Mouse (Mus musculus) adrenal gland, adult 8-10 months (tissue): ENCODE measurements around the gene Hopx. TPM values are rescaled to one million over a fixed set of nuclear protein-coding genes. Genes with fewer than 3 reads are reported as not detected.
"Not testable (repeated sequence)": the region's sequence is repeated elsewhere in the genome, so short reads cannot be mapped to it uniquely, and the experiment has no call there.

Experiments
- DNase-seq: peaks from one replicate; pipeline ENCODE4 v3.0.0; 2022
- total RNA-seq, 4 experiments: library from RNA; stranded (reverse); gene quantifications; 2 replicates each; pipeline ENCODE4 v1.2.4; 2022

Hopx gene
- total RNA-seq, 4 experiments from 2014 or later, result 1.5 to 4.1 (median 2.1) TPM

DNA sequence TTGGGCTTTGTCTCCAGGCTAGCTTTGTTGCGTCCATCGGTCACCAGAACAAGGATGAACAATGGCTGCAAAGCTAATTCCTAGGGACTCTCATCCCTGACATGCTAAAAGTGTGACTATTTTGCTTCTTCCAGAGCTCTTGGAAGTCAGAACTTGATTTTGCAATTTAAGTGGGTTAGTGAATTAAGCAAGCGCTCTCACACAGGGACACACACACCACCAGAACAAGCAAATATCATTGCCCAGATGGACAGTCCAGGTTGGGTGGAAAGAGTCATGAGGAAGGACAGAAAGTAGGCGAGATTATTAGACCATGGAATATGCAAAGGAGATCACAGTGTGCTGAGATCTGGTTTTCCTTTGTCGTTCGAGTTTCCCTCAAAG lies 14.9 kb downstream of the Hopx start:
- DNase-seq, result no peak

DNA sequence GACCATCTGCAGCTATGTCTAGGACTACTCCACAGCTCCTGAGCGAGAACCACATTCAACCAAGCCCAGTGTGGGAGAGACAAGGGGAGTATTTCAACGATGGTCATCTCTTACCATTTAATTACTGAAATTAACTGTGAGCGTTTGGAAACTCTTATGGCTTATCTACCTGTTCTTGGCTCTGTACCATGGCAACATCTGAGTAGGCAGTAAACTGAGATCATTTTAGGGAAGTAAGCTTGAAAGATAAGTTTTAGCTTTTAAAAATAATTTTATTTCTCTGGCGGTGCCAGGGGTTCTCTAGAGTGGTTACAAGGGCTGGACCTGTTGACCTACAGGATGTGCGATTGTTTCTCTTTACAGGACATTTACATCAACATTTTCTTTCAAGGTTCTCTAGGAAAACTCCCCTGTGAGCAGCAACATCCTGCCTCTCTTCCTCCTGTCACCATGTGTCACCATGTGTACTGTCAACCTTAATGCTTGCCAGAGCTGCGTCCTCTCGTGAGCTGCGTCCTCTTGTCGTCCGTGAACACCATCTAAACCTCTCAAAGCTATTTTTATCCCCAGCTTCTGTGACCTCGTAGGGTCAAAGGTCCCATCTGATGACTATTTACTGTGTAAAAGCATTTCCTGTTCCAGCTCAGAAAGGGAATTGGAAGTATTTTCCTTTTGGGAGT lies 15.5 kb downstream of the Hopx start:
- no peak for DNase-seq

- no peak for DNase-seq
Observed at GRCm38 (mm10) chr5:77098874-77099273, 16.0 kb downstream of the Hopx start.

- no peak for DNase-seq
Observed at GRCm38 (mm10) chr5:77097686-77098085, 17.2 kb downstream of the Hopx start.

- not testable (repeated sequence) for DNase-seq
Observed at GRCm38 (mm10) chr5:77096194-77096593, 18.7 kb downstream of the Hopx start.

GRCm38 (mm10) chr5:77094510-77095491 lies 20.1 kb downstream of the Hopx start:
- DNase-seq, result peak; percentile 68

DNA sequence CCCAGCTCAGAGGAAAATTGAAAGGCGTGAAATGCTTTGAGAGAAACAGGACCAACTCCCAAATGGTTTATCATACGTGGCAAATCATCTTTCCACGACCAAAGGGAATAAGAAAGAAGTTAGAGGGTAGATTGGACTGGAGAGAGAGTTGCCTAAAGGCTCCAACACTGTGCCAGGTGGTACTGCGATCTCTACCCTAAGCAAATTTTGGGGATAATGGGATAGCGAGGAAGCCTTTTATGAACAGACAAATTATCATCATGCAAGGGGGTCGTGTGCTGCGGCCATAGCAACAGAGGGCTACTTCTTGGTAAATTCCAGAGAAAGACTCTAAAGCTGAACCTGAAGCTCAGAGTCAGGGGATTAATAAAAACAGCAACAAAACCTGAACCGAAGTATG lies 21.0 kb downstream of the Hopx start:
- DNase-seq, result no peak

- no peak for DNase-seq
Observed at GRCm38 (mm10) chr5:77092531-77092930, 22.4 kb downstream of the Hopx start.

- DNase-seq, result no peak
Observed at GRCm38 (mm10) chr5:77091923-77092322, 23.0 kb downstream of the Hopx start.

- no peak for DNase-seq
Observed at GRCm38 (mm10) chr5:77090521-77091096, 24.3 kb downstream of the Hopx start.

- DNase-seq, result no peak
Observed at GRCm38 (mm10) chr5:77089901-77090300, 25.0 kb downstream of the Hopx start.

DNA sequence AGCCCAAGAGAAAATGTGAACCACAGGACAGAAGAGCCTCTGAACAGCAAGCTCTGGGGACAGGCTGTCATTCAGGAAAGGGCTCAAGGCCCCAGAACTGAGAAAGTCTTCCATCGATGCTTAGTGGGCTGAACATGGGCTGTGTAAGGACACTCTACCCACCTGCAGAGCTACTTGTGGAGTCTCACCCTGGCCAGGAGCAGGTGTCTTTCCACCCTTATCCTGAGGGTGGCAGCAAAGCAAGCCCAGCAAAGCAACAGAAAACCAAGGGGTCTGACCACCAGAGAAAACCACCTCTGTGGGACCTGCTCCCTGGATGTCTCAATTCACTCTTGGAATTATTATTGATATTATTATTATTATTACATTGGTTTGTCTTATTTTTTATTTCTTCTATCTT lies 25.6 kb downstream of the Hopx start:
- no peak for DNase-seq

DNA sequence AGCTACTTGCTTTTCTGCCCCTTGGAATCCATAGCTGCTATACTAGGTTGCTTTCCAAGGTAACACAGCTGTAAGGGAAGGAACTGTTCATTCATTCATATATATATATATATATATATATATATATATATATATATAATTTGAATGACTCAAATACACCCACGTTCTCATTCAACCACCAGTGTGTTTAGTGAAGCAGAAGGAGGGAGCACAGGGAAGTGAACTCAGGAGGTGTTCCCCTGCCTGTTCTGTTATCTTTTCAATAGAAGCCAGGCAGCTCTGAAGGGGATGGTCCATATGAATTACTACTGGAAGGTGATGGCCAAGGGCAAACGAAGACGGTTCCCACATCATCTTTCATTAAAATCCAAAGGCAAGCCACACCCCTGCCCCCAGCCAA lies 27.8 kb downstream of the Hopx start:
- DNase-seq, result no peak

DNA sequence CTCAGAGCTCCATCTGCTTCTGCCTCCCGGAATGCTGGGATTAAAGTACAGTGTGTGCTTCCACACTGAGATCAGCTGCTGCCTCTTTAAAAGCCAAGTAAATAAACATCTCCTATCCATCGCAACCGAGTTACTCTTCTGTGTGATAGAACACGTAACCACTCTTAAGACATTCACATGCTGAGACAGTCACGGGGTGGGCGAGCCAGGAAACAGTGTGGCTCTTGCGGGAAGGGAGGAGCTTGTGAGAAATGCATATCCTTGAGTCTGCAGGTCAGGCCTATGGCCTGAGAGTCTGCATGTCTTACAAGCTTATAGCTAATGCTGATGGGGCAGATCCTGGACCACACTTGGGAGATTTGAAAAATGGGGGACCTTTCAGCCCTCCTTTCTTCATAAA lies 28.4 kb downstream of the Hopx start:
- no peak for DNase-seq

GRCm38 (mm10) chr5:77085753-77086450 lies 29.0 kb downstream of the Hopx start:
- no peak for DNase-seq

DNA sequence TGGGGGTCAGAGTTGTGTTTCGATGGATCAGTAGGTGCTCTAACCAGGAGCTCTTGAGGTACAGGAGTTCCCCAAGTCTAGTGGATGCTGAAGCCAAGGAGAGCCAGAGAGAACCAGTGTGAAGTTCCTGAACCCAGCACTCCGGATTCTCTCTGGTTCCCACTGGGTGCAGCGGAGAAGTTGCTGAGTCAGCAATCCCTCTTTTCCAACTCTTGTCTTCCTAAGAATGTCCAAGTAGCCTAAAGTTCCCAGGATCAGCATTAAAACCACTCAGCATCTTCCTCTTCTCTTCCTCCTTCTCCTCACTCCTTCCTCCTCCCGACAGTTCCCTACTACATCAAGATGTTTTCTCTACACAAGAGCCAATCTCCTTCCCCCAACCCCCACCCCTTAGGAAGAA lies 30.5 kb downstream of the Hopx start:
- DNase-seq, result no peak

- no peak for DNase-seq
Observed at GRCm38 (mm10) chr5:77082735-77083134, 32.2 kb downstream of the Hopx start.

GRCm38 (mm10) chr5:77080761-77081160 lies 34.2 kb downstream of the Hopx start:
- DNase-seq, result no peak

GRCm38 (mm10) chr5:77075951-77076350 lies 39.0 kb downstream of the Hopx start:
- no peak for DNase-seq

DNA sequence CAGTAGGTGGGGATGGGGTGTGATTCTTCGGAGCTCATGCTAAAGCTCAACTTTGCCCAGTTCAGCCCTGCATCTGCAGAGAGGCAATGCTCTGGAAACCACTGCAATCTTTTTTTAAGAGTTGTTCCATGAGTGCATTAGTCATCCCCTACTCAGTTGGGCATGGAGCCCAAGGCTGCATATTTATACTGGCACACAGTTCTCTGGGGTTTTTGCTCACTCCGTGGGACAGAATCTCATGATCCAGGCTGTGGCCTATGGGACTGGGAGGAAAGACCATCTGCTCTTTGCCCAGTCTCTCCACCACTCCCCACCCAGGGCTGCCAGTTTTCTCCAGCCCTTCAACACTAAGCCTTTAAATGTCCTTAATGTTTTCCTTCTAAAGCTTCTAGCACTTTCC lies 40.0 kb downstream of the Hopx start:
- peak; percentile 81 for DNase-seq

- no peak for DNase-seq
Observed at GRCm38 (mm10) chr5:77073794-77074193, 41.1 kb downstream of the Hopx start.

DNA sequence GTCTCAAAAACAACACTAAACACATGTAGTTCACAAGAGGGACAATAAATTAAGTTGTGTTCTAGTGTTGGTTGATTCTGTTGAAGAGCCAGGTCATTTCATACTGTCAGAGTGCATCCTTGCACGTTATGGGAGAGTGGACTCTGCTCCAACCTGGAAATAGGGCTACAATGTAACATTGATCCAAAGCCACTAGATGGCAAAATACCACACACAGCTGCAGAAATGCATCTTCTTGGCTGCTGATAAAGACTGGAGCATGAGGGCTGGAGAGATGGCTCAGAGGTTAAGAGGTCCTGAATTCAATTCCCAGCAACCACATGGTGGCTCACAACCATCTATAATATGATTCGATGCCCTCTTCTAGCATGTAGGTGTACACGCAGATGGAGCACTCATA lies 43.3 kb downstream of the Hopx start:
- DNase-seq, result no peak

GRCm38 (mm10) chr5:77070987-77071386 lies 43.9 kb downstream of the Hopx start:
- no peak for DNase-seq
